Mouse (Mus musculus) lung, embryonic 14.5 days (tissue): ENCODE data around the gene Cd163. TPM values are rescaled to one million over a fixed set of nuclear protein-coding genes. Genes with fewer than 3 reads are reported as not detected.

Source experiments
- ATAC-seq: fragments of 200-750 bp; cut with Nextera tagmentation; 2 replicates; pipeline ENCODE4 v1.8.0; 2017; ENCODE audit warnings: mild to moderate bottlenecking, moderate TSS enrichment, moderate library complexity; ENCODE audit not compliant: insufficient read depth
- DNase-seq: peaks from one replicate; pipeline ENCODE4 v3.0.0-alpha.2; 2015
- H3K27ac ChIP-seq: fragments of 300-500 bp; sonication (generic); 2 replicates; pipeline ENCODE4 v1.5.1; 2014; ENCODE audit warnings: low read depth, mild to moderate bottlenecking, moderate library complexity
- H3K27me3 ChIP-seq: fragments of 300-500 bp; sonication (generic); 2 replicates; pipeline ENCODE4 v1.6.1; 2014; ENCODE audit warnings: low read length, control low read depth; ENCODE audit not compliant: insufficient read depth
- H3K36me3 ChIP-seq: fragments of 300-500 bp; sonication (generic); 2 replicates; pipeline ENCODE4 v1.6.1; 2014; ENCODE audit warnings: control low read depth; ENCODE audit not compliant: insufficient read depth
- H3K4me1 ChIP-seq: fragments of 300-500 bp; sonication (generic); 2 replicates; pipeline ENCODE4 v1.6.1; 2014; ENCODE audit warnings: antibody characterized with exemption, control low read depth; ENCODE audit not compliant: insufficient read depth
- H3K4me2 ChIP-seq: fragments of 300-500 bp; sonication (generic); 2 replicates; pipeline ENCODE4 v1.6.1; 2014; ENCODE audit warnings: mild to moderate bottlenecking
- H3K4me3 ChIP-seq: fragments of 300-500 bp; sonication (generic); 2 replicates; pipeline ENCODE4 v1.5.1; 2014; ENCODE audit warnings: low read depth, low read length
- H3K9ac ChIP-seq: fragments of 300-500 bp; sonication (generic); 2 replicates; pipeline ENCODE4 v1.6.1; 2014
- H3K9me3 ChIP-seq: fragments of 300-500 bp; sonication (generic); 2 replicates; pipeline ENCODE4 v1.6.1; 2016; ENCODE audit warnings: low read depth, low read length, control low read depth
- CTCF ChIP-seq: IDR thresholded peaks from 2 replicates; pipeline ENCODE4 v1.5.1; 2016; ENCODE audit warnings: antibody characterized with exemption, low read depth
- WGBS: fragments of 180-500 bp; shearing (Covaris S2); extraction: QIAGEN DNeasy Blood & Tissue Kit; methylation state at CpG from one replicate; pipeline ENCODE4 v1.1.7; 2014; 5-methylcytosine and 5-hydroxymethylcytosine counted together
- polyA plus RNA-seq: library from polyadenylated mRNA; unstranded; fragments of >200 nt; fragmentation: Nextera tagmentation; extraction: Ambion mirVana; gene quantifications from 2 replicates; pipeline ENCODE4 v1.2.1, GENCODE M21; 2014

Cd163 gene
- polyA plus RNA-seq, 1 experiment from 2014 or later: 0.07 TPM

GRCm38 (mm10) chr6:124328394-124328991, 24.0 kb downstream of the Cd163 start:
- H3K27me3 ChIP-seq: no peaks in the 10 kb centered on the region
- no peaks in the 10 kb centered on the region for H3K9me3 ChIP-seq
- H3K4me3 ChIP-seq: no peak overlapping the region
- no peak overlapping the region for H3K9ac ChIP-seq
- WGBS: 85% methylated on average over 3 of the region's 3 CpGs
- TF ChIP-seq CTCF: no peak
- no peak overlapping the region for H3K27ac ChIP-seq
- DNase-seq (no peak), ATAC-seq (no peak)
- no peaks in the 10 kb centered on the region for H3K4me1 ChIP-seq
- no peak overlapping the region for H3K4me2 ChIP-seq
- H3K36me3 ChIP-seq: no peaks in the 10 kb centered on the region

GRCm38 (mm10) chr6:124329622-124330021, 25.2 kb downstream of the Cd163 start:
- H3K4me2 ChIP-seq: no peak overlapping the region
- no peaks in the 10 kb centered on the region for H3K27me3 ChIP-seq
- no peak overlapping the region for H3K4me3 ChIP-seq
- H3K9me3 ChIP-seq: no peaks in the 10 kb centered on the region
- DNase-seq (no peak), ATAC-seq (no peak)
- no peaks in the 10 kb centered on the region for H3K36me3 ChIP-seq
- H3K9ac ChIP-seq: no peak overlapping the region
- TF ChIP-seq CTCF: no peak
- whole genome bisulfite sequencing: 85% methylated on average over 7 of the region's 7 CpGs
- H3K27ac ChIP-seq: no peak overlapping the region
- no peaks in the 10 kb centered on the region for H3K4me1 ChIP-seq

- Histone ChIP-seq H3K36me3 (no peaks in the 10 kb centered on the region), H3K27me3 (no peaks in the 10 kb centered on the region), H3K27ac (no peak overlapping the region), H3K4me3 (no peak overlapping the region), H3K9me3 (no peaks in the 10 kb centered on the region), H3K4me2 (no peak overlapping the region), H3K4me1 (no peaks in the 10 kb centered on the region), H3K9ac (no peak overlapping the region)
- no peak for ATAC-seq
- no peak for DNase-seq
- TF ChIP-seq CTCF: no peak
- 80% methylated on average over 4 of the region's 4 CpGs for WGBS
Observed at GRCm38 (mm10) chr6:124345096-124345495, 40.6 kb downstream of the Cd163 start.

GRCm38 (mm10) chr6:124346613-124347012, 42.2 kb downstream of the Cd163 start:
- Histone ChIP-seq H3K4me2 (no peak overlapping the region), H3K36me3 (no peaks in the 10 kb centered on the region), H3K27me3 (no peaks in the 10 kb centered on the region), H3K9ac (no peak overlapping the region), H3K27ac (no peak overlapping the region), H3K9me3 (no peaks in the 10 kb centered on the region), H3K4me3 (no peak overlapping the region), H3K4me1 (no peaks in the 10 kb centered on the region)
- TF ChIP-seq CTCF: peak; percentile 18; the same call in 1 of the 2 replicates
- ATAC-seq (no peak), DNase-seq (no peak)
- WGBS: 72% methylated on average over 6 of the region's 6 CpGs

- Histone ChIP-seq H3K4me2 (no peak overlapping the region), H3K27ac (no peak overlapping the region), H3K36me3 (no peaks in the 10 kb centered on the region), H3K9me3 (no peaks in the 10 kb centered on the region), H3K27me3 (no peaks in the 10 kb centered on the region), H3K4me3 (no peak overlapping the region), H3K4me1 (no peaks in the 10 kb centered on the region), H3K9ac (no peak overlapping the region)
- no peak for DNase-seq
- no peak for ATAC-seq
- WGBS: 59% methylated on average over 2 of the region's 2 CpGs
- no peak for TF ChIP-seq CTCF
Observed at GRCm38 (mm10) chr6:124353246-124353645, 48.8 kb downstream of the Cd163 start.

- Histone ChIP-seq H3K4me3 (no peak overlapping the region), H3K9ac (no peak overlapping the region), H3K27me3 (no peaks in the 10 kb centered on the region), H3K4me2 (no peak overlapping the region), H3K4me1 (no peaks in the 10 kb centered on the region), H3K9me3 (no peaks in the 10 kb centered on the region), H3K27ac (no peak overlapping the region), H3K36me3 (no peaks in the 10 kb centered on the region)
- ATAC-seq (no peak), DNase-seq (no peak)
- 77% methylated on average over 6 of the region's 6 CpGs for WGBS
- no peak for TF ChIP-seq CTCF
Observed at GRCm38 (mm10) chr6:124358953-124359352, 54.5 kb downstream of the Cd163 start.

- WGBS: 52% methylated on average over 6 of the region's 6 CpGs
- no peak for ATAC-seq
- no peaks in the 10 kb centered on the region for H3K4me1 ChIP-seq
- no peak for DNase-seq
- H3K4me3 ChIP-seq: no peak overlapping the region
- H3K36me3 ChIP-seq: no peaks in the 10 kb centered on the region
- no peak overlapping the region for H3K27ac ChIP-seq
- H3K4me2 ChIP-seq: no peak overlapping the region
- no peak overlapping the region for H3K9ac ChIP-seq
- no peak for TF ChIP-seq CTCF
- no peaks in the 10 kb centered on the region for H3K27me3 ChIP-seq
- no peaks in the 10 kb centered on the region for H3K9me3 ChIP-seq
Observed at GRCm38 (mm10) chr6:124360549-124360948, 56.1 kb downstream of the Cd163 start.
